Mouse (Mus musculus): Measurements from ENCODE around the gene Unc5cl.

Gene Unc5cl

GRCm38 (mm10) chr17:48542733-48543132 is 88.0 kb downstream of the Unc5cl start:
- no peak for DNase-seq (ENCODE audit: low spot score)

GRCm38 (mm10) chr17:48543301-48543765 is 88.6 kb downstream of the Unc5cl start:
- DNase-seq (ENCODE audit: low spot score): no peak

- no peak for DNase-seq (ENCODE audit: low spot score)
Observed at GRCm38 (mm10) chr17:48544722-48545121, 90.0 kb downstream of the Unc5cl start.

- no peak for DNase-seq (ENCODE audit: low spot score)
Observed at GRCm38 (mm10) chr17:48545223-48545943, 90.7 kb downstream of the Unc5cl start.

- no peak for DNase-seq (ENCODE audit: low spot score)
Observed at GRCm38 (mm10) chr17:48546036-48546435, 91.3 kb downstream of the Unc5cl start.

- no peak for DNase-seq (ENCODE audit: low spot score)
Observed at GRCm38 (mm10) chr17:48547668-48548067, 93.0 kb downstream of the Unc5cl start.

GRCm38 (mm10) chr17:48551788-48552531 is 97.3 kb downstream of the Unc5cl start:
- DNase-seq (ENCODE audit: low spot score): no peak

- DNase-seq (ENCODE audit: low spot score): no peak
Observed at GRCm38 (mm10) chr17:48552532-48552915, 97.8 kb downstream of the Unc5cl start.

GRCm38 (mm10) chr17:48556223-48556962 is 101.7 kb downstream of the Unc5cl start:
- DNase-seq (ENCODE audit: low spot score): no peak

- no peak for DNase-seq (ENCODE audit: low spot score)
Observed at GRCm38 (mm10) chr17:48557823-48558715, 103.4 kb downstream of the Unc5cl start.

GRCm38 (mm10) chr17:48564931-48565330 is 110.2 kb downstream of the Unc5cl start:
- no peak for DNase-seq (ENCODE audit: low spot score)

GRCm38 (mm10) chr17:48569656-48570055 is 115.0 kb downstream of the Unc5cl start:
- no peak for DNase-seq (ENCODE audit: low spot score)

GRCm38 (mm10) chr17:48581153-48581552 is 126.5 kb downstream of the Unc5cl start:
- DNase-seq (ENCODE audit: low spot score): no peak

GRCm38 (mm10) chr17:48582486-48582990 is 127.8 kb downstream of the Unc5cl start:
- no peak for DNase-seq (ENCODE audit: low spot score)

GRCm38 (mm10) chr17:48583401-48583800 is 128.7 kb downstream of the Unc5cl start:
- DNase-seq (ENCODE audit: low spot score): no peak

GRCm38 (mm10) chr17:48585902-48586359 is 131.2 kb downstream of the Unc5cl start:
- DNase-seq (ENCODE audit: low spot score): no peak

- DNase-seq (ENCODE audit: low spot score): no peak
Observed at GRCm38 (mm10) chr17:48588674-48589073, 134.0 kb downstream of the Unc5cl start.
